Mouse (Mus musculus): ENCODE measurements around the gene Sirpa.

- TF ChIP-seq CTCF (IDR thresholded peaks at IDR 0.05; ENCODE audit: control insufficient read depth, insufficient read depth, insufficient replicate concordance, low read depth, low read length) (no peak), POLR2A (IDR thresholded peaks at IDR 0.05; ENCODE audit: control insufficient read depth, low read depth, low read length) (no peak)
Observed at GRCm38 (mm10) chr2:129546772-129547171, 45.9 kb upstream of the Sirpa start.
